Mouse (Mus musculus) hindbrain, embryonic 12.5 days (tissue): Measurements from ENCODE around the gene Phf2. TPM values are rescaled to one million over a fixed set of nuclear protein-coding genes. Genes with fewer than 3 reads are reported as not detected.

Experiments used
- ATAC-seq: fragments of 200-750 bp; cut with Nextera tagmentation; 2 replicates; pipeline ENCODE4 v1.8.0; 2017; ENCODE audit warnings: moderate TSS enrichment; ENCODE audit not compliant: low FRiP score
- H3K27ac ChIP-seq: fragments of 300-500 bp; sonication (generic); 2 replicates; pipeline ENCODE4 v1.5.1; 2016; ENCODE audit warnings: mild to moderate bottlenecking
- H3K27me3 ChIP-seq: fragments of 300-500 bp; sonication (generic); 2 replicates; pipeline ENCODE4 v1.6.1; 2016; ENCODE audit warnings: mild to moderate bottlenecking
- H3K36me3 ChIP-seq: fragments of 300-500 bp; sonication (generic); 2 replicates; pipeline ENCODE4 v1.6.1; 2016; ENCODE audit warnings: mild to moderate bottlenecking
- H3K4me1 ChIP-seq: fragments of 300-500 bp; sonication (generic); 2 replicates; pipeline ENCODE4 v1.6.1; 2016
- H3K4me2 ChIP-seq: fragments of 300-500 bp; sonication (generic); replicated peaks from 2 replicates; pipeline ENCODE4 v1.6.1; 2016; ENCODE audit warnings: mild to moderate bottlenecking
- H3K4me3 ChIP-seq: fragments of 300-500 bp; sonication (generic); 2 replicates; pipeline ENCODE4 v1.5.1; 2016; ENCODE audit warnings: mild to moderate bottlenecking
- H3K9ac ChIP-seq: fragments of 300-500 bp; sonication (generic); 2 replicates; pipeline ENCODE4 v1.6.1; 2016; ENCODE audit warnings: mild to moderate bottlenecking, moderate library complexity
- H3K9me3 ChIP-seq: fragments of 300-500 bp; sonication (generic); replicated peaks from 2 replicates; pipeline ENCODE4 v1.6.1; 2016; ENCODE audit warnings: mild to moderate bottlenecking
- WGBS: fragments of 180-500 bp; shearing (Covaris S2); methylation state at CpG from one replicate; pipeline ENCODE4 v1.1.7; 2016; 5-methylcytosine and 5-hydroxymethylcytosine counted together
- polyA plus RNA-seq: library from polyadenylated mRNA; unstranded; fragments of >200 nt; fragmentation: Nextera tagmentation; extraction: Ambion mirVana; gene quantifications from 2 replicates; pipeline ENCODE4 v1.2.1, GENCODE M21; 2016

Phf2 gene
- polyA plus RNA-seq, 1 experiment from 2014 or later, result 10.7 TPM

- Histone ChIP-seq H3K4me1 (no peaks in the 10 kb centered on the region; the same call in 1 of the 2 replicates), H3K9me3 (no peaks in the 10 kb centered on the region), H3K36me3 (no peaks in the 10 kb centered on the region), H3K4me2 (no peak overlapping the region), H3K4me3 (no peak overlapping the region), H3K27me3 (no peaks in the 10 kb centered on the region), H3K9ac (no peak overlapping the region), H3K27ac (no peak overlapping the region)
- 82% methylated on average over 8 of the region's 8 CpGs for WGBS
- ATAC-seq, result no peak
Measured at GRCm38 (mm10) chr13:48760855-48761436, 110.0 kb downstream of the Phf2 start.

GRCm38 (mm10) chr13:48756769-48757168 is 114.2 kb downstream of the Phf2 start:
- Histone ChIP-seq H3K9me3 (no peaks in the 10 kb centered on the region), H3K4me1 (no peaks in the 10 kb centered on the region), H3K9ac (no peak overlapping the region), H3K4me2 (no peak overlapping the region), H3K4me3 (no peak overlapping the region), H3K27ac (no peak overlapping the region), H3K27me3 (no peaks in the 10 kb centered on the region), H3K36me3 (no peaks in the 10 kb centered on the region)
- 61% methylated on average over 15 of the region's 15 CpGs for WGBS
- no peak for ATAC-seq

Other genes starting within 250 kb of the Phf2 start
- 20.5 and 21.4 TPM in 2 replicates for gene Ptpdc1, start 245.5 kb downstream of the Phf2 start, polyA plus RNA-seq
- gene Barx1, start 208.1 kb downstream of the Phf2 start, polyA plus RNA-seq, result 5.6 and 5.7 TPM in 2 replicates
- 15.6 and 17.0 TPM in 2 replicates for gene Fam120a, start 96.9 kb upstream of the Phf2 start, polyA plus RNA-seq